Mouse (Mus musculus): Measurements from ENCODE around the gene Wfdc15a.
"Not testable (repeated sequence)": the region's sequence is repeated elsewhere in the genome, so short reads cannot be mapped to it uniquely, and the experiment has no call there.

The Wfdc15a gene

DNA sequence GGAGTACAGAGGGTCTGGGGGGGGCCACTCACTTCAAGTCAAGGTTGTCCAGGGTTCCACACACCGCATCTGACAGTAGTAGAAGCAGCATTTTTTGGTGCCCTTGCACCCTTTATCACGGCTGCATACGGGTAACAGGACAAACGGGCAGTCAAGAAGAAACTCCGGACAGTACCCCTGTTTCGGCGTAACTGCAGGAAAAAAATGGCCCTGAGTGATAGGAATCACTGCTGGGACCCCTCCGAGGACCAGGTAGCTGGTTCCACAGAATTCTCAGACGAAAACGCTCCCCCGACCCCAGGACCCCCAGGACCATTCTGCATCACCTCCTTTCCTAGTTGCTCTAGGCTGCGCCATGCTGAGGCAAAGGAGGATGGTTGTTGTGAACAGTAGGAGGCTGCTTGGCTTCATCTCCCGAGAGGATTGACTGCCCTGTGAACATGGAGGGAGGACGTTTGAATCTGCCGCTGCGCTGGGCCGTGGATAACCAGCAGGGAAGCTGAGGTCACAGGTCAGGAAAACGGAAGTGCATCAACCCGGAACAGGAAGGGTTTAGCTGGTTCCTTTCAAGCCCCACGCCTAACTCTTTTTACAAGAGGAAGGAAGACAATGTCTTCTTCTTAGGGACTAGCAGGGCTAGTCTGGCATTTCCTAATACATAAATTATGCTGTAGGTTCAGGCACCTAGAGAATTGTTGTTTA lies at the start of gene Wfdc15a:
Gene Wfdc15a, minus strand, starts transcription at position 505 of the 702 bp plus-strand sequence.
- no peak for DNase-seq (ENCODE audit: extremely low read depth, insufficient read length, low spot score)

DNA sequence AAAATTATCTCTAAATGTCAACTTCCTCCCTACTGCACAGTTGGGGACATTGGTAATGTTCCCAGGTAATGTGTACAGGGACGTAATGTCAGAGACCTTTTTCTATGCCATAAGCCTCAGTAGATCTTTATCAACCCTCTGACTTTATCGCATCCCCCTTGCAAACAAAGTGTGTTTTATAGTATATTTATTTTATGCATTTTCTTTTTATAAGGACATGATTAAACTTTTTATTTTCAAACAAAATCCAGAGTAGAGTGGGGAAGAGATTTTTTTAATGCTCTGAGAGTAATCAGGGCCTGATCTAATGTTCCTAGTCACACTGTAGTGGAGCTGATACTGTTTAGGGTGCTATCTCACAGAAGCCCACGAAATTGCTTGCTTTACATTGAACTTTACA lies 38.4 kb upstream of the Wfdc15a start, which contains the start of gene Svs2:
Gene Svs2, minus strand, starts transcription at position 101 of the 400 bp plus-strand sequence.
- DNase-seq (ENCODE audit: extremely low read depth, insufficient read length, low spot score) = no peak

DNA sequence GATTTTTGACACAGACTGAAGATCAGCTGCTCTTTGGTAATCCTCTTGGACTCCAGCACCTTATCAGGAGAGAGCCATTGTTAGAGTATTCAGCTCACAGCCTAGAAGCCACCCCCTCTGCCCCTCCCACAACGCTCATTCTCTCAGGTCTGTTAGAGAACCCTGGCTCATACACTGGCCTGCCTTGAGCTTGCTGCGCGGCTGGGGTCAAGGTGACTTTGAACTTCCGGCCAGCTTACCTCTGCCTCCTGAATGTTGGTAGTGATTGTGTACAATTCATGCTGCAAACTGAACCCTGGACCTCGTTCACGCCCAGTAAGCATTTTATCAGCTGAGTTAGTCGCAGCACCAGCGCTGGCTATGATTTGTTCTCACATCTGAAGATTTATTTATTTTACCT lies 32.7 kb upstream of the Wfdc15a start:
- DNase-seq (ENCODE audit: extremely low read depth, insufficient read length, low spot score) = no peak

DNA sequence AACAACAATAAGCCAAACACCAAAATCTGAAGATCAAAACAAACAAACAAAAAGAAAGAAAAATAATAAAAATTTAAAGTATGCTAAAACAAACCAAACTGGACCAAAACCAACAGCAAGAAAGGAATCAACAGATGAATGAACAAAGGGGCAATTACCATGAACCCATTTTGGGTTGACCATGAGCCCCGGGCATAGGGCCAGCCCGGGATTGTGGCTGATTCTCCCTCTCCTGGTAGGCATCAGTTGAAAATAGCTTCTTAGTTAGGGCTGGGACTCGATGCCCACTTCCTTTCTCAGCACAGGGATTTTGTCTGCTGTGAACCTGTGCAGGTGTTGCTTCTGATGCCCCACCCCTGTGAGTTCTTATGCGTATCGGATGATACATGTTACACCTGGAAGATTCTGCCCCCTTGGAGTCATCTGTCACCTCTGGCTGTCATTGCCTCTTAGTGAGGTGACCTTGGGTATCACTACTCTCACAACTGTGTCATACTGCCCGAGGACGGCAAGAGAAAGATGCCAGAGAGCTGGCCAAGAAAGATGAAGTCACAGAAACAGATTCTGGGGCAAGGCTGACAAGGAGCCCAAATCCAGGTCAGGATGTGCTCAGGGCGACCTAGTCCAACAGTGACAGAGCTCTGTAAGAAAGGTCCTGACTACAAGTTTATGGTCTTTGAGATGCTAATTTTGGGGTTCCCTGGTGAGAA lies 28.6 kb upstream of the Wfdc15a start:
- no peak for DNase-seq (ENCODE audit: extremely low read depth, insufficient read length, low spot score)

DNA sequence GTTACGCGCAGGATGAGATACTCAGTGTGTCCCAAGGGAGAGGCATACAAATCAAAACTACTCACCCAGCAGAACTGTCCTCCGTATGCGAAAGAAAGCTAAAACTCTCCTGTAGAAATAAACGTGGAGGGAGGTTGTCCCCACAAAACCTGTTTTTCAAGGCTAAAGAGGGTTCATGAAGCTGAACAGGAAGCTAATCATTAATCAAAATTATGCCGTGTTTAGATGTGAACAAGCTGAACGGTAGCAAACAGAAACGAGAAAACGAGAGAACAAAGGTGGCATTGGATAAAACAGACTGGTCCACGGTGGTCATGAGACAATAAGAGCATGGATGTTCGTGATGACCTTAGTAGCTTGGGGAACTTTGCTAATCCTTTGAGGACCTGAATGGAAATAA lies 21.6 kb upstream of the Wfdc15a start, which contains the start of gene Wfdc15b:
Gene Wfdc15b, minus strand, starts transcription at position 139 of the 400 bp plus-strand sequence.
- DNase-seq (ENCODE audit: extremely low read depth, insufficient read length, low spot score) = no peak

DNA sequence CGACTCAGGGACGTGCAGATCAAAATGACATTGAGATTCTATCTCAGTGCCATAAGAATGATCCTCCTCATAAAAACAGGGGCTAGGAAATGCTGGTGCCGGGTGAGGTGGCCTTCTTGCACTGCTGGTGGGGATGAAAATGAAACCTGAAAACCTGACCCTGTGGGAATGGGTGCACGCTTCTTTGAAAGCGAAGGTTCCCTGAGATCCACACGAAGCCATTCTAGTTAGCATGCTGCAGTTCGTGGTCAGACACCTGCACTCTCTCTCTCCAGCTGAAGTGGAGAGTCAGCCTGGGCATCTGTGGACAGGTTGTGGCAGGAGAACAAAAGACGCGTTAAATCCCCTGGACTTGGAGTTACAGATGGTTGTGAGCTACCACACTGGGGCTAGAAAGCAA lies 19.4 kb upstream of the Wfdc15a start:
- no peak for DNase-seq (ENCODE audit: extremely low read depth, insufficient read length, low spot score)

DNA sequence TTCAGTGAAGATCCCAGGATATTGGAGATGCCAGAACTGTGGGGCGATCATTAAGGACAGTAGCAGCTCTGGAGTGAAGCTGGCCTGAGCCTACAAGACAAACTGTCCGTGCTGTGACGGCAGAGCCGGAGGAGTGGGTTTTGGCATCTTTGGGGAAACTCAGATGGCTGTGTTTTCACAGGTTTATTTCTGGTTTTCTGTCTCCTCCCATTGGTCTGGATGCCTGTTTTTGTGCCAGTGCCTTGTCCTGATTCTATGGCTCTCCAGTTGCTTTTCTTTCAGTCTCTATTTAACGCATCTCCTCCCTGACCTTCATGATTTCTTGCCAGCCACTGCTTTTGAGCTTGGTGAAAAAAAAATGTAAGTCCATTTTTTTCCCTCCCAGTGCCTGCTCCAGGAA lies 12.8 kb upstream of the Wfdc15a start:
- no peak for DNase-seq (ENCODE audit: extremely low read depth, insufficient read length, low spot score)

DNA sequence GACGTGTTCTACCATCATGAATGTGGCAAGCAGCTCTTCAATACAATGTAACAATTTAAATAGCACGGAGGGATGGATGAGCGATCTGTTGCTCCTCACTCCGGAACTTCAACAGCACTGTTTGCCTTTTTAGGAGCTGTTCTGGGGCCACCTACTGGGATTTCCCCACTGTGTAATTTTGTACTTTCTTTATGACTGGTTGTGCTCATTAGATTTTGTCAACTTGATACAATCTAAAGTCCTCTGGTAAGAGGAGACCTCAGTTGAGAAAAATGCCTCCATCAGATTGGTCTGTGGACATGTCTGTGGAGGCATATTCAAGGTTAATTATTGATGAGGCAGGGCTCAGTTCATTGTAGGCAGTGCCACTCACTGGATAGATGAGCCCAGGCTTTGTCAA lies 11.0 kb upstream of the Wfdc15a start:
- no peak for DNase-seq (ENCODE audit: extremely low read depth, insufficient read length, low spot score)

DNA sequence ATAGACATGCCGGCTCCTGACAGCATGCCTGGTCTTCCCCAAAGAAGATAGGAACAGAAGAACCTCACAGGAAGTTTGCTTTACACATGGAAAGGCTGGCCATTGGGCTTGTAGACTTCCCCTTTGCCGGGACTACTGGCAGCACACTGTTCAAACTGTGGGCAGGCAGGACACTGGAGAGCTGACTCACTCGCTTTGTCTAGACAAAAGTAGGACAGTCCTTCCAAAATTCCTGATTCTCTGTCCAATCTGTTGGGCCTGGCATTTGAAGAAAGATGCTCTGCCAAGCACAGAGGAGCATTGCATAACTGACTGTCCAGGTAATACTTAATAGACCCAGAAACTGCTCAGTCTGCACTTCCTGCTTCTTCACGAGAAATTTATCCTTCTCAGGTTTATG lies 6.7 kb upstream of the Wfdc15a start:
- no peak for DNase-seq (ENCODE audit: extremely low read depth, insufficient read length, low spot score)

DNA sequence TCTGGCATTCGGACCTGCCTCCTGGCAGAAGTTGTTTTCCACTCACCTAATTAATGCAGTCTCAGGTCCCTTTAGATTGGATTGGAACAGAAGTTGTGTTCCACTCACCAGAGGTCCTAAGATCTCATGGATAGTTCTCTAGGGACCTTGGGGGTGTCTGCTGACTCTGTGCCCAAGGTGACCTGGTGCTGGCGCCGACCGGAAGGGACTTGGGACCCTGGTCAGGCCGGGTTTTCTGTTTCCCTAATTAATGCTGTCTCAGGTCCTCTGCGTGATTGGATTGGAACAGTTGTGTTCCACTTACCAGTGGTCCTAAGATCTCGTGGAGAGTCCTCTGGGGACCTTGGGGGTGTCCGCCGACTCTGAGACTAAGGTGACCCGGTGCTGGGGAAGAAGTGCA lies 6.1 kb upstream of the Wfdc15a start:
- not testable (repeated sequence) for DNase-seq (ENCODE audit: extremely low read depth, insufficient read length, low spot score)

DNA sequence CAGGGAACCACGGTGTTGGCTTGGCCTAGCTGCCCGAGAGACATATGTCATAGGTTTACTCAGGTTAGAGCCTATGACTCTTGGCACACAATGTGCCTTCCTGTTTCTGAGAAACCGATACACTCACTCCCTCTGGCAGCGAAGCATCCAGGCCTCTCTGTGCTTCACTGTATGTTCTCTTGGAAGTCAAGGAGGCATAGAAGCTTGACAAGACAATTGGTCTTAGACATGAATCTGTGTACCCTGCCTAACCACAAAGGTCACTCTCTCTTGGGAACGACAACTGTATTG lies 3.3 kb downstream of the Wfdc15a start:
- no peak for DNase-seq (ENCODE audit: extremely low read depth, insufficient read length, low spot score)

DNA sequence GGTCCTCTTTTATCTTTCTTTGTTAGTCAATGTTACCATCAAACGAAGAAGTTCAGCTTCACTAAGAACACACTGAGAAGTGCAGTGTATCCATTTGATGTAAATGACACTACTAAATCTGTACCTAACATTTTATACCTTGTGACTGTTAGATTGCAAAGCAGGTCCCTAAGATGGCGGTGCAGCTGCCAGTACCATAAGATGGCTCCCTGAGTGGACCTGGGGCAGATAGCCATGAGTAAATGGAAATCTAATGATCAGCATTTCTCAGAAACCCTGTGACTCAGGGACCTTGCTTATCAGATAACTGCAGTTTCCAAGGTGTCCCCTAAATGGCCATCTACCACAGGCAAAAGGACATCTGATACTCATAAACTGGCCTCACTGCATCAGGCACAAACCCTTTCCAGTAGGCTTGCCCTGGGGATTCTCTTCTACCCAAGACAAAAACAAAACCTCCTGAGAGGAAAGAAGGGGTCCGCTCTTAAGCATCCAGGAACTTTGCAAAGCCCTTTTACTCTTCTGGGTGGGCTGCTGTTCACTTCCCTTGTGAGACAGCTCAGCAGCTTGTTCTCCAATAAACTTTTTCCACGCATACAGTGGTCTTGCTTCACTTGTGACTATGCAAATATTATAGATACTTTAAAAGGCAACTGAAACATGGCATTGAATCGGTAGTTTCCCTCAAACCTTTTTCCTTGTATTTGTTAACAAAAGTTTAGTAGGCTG lies 3.8 kb downstream of the Wfdc15a start:
- DNase-seq (ENCODE audit: extremely low read depth, insufficient read length, low spot score) = no peak

DNA sequence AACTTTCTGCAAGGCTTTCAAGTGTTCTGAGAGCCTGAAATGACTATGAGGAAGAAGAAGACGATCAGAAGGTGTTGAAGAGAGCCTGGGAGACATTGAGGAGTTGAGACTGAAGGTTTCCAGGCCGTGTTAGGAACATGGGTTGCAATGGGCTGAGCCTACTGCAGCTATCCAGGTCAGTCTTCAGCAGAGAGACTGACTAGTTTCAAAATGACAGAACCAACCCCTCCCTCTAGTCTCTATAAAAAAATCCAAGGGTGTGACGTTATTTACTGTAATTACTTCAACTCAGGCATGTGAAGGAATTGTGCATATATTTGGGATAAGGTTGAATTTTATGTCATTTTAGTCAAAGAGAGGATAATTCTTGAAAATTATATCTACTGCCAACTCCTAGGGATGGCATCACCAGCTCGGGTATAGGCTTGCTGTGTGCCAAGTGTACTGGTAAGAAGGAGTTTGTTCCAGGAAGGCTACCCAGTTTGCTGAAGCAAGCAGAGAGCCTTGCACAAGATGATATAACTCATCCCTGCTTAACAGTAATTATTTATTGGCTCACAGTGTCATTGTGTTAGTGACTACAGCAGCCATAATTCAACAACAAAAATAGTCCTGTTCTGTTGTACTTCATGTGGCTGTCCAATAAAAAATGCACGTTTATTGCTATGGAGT lies 4.8 kb downstream of the Wfdc15a start:
- no peak for DNase-seq (ENCODE audit: extremely low read depth, insufficient read length, low spot score)

DNA sequence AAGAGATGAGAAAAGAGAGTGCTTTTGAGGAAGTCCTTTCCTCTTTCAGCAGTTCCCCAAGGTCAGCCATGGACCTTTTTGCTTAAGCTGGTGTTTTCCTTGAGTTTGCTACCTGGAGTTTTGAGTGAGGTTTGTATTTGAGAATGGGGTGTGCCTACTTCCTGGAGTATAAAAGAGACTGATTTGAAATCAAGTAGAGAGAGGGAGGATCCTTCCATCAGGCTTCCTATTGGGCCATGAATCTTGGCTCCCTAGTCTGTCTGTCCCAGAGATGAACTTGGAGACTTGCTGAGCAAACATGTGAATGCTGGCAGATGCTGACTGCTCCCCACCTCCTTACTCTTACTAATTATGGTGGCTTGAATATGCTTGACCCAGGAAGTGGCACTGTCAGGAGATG lies 7.7 kb downstream of the Wfdc15a start:
- no peak for DNase-seq (ENCODE audit: extremely low read depth, insufficient read length, low spot score)

DNA sequence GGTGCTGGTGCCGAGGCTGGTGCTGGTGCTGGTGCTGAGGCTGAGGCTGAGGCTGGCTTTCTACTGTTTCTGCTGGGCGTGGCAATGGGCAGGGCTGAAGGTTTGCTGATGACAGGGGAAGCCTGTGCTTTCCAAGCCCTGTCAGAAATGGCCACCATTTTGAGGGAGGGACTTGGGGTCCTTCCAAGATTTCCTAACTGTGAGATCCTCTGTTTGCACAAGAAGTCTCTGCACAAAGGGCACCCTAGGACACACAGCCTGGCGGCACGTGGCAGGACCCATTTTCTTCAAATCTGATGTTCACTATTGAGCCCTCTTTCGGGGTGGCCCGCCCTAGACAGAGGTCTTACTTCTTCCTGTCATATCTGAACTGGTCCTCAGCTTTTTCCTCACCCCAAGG lies 9.4 kb downstream of the Wfdc15a start, which contains the start of gene Wfdc12:
Gene Wfdc12, minus strand, starts transcription at position 33 of the 400 bp plus-strand sequence.
- DNase-seq (ENCODE audit: extremely low read depth, insufficient read length, low spot score) = no peak

DNA sequence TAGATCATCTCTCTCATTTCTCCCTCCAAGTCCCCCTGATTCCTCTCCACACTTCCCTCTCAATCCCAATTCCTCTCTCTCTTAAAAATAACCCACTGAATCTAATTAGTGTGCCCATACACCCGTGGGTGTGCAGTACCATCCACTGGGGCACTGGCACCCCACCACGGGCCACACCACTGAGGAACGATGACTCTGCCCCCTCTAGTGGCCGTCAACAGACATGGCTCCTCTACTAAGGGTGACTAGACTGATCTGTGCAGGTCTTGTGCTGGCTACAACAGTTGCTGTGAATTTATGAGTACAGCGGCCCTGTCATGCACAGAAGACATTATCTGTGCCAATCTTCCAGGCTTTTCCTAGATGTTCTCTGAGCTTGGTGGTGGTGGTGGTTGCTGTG lies 11.2 kb downstream of the Wfdc15a start:
- no peak for DNase-seq (ENCODE audit: extremely low read depth, insufficient read length, low spot score)

DNA sequence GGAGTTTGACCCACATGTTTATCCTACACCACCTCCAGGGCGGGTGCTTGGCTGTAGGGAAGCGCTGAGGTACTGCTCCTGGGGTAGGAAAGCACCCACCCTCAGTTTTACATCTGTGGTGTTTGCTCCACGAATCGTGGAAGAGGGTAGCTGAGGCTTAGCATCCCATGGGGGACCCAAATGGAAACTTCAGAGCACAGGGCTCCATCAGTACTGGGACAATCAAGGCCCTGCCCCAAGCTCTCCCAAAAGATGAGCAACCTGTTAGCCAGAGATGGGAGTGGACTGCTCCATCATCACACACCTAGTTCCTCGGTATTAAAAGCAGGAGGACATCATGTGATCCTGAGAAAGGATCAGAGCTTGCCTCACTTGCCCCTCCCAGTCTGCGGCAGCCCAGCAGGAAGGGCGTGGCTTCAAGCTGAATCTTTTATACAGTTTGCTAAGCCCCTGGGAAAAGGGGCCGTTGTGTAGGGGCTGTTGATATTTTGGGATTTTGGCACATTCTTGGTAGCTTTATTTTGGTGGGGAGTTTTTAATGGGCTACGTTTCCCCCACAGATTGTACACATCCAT lies 15.7 kb downstream of the Wfdc15a start:
- no peak for DNase-seq (ENCODE audit: extremely low read depth, insufficient read length, low spot score)

DNA sequence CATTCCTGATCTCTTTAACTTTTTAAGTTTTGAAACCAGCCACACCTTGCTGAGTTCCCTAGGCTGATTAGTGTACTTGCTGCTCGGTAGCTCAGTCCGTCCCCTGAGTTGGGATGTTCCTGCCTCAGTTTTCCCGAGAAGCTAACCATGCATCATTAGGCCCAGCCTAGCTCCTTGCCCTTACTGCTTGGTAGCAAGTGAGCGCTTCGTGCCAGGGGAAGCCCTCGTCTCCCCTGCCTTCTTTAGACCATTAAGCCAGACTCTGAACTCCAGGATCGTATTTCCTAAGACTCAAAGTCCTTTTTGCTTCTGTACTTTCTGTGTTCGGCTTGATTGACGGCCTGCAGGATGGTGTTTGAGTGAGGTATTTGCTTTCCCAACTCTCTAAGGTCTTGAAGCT lies 16.6 kb downstream of the Wfdc15a start:
- DNase-seq (ENCODE audit: extremely low read depth, insufficient read length, low spot score) = no peak

DNA sequence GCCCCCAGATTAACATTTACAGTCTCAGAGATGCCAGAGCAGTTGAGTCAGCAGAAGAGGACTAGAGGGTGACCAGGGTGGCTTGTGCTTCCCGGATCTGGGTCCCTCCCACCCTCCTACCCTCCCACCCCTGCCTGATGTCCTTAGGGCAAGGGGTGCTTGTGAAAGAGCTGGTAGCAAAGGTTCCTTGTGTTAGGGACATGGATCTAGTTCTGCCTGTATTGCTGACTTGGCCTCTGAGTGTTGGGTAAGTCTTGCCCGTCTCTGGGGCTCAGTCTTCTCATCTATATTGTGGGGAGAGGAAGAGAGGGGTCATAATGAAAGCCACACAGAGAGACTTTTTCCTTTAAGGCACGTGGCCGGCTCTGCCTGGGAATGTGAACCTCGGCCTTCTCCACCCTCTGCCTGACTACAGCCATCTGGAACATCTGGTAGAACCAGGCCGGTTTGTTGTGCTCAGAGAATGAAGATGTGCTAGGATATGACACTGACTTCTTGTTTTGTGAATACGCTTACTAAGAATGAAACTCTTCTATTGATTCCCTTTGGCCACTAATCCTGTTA lies 17.2 kb downstream of the Wfdc15a start, which contains the start of gene Wfdc5:
Gene Wfdc5, minus strand, starts transcription at position 51 of the 564 bp plus-strand sequence.
- no peak for DNase-seq (ENCODE audit: extremely low read depth, insufficient read length, low spot score)

DNA sequence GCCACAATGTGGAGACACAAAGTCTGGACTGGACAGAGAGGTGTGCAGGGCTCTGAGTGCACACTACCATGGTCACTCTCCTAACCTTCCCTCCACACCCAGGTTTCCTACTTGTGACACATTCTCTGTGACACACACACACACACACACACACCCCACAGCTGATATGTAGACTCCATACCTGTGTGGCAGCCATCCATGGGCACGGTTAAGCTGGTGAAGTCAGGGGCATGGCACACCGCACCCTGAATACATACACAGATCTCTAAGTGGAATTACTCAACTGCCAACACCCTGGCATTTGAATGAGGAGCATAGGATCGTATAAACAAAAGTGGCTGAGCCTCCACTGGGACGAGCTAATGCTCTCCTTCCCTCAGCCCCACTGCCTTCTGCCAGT lies 19.2 kb downstream of the Wfdc15a start:
- DNase-seq (ENCODE audit: extremely low read depth, insufficient read length, low spot score) = no peak

All from 3134 (cell line).